Mouse (Mus musculus) liver, postnatal 0 days (tissue): ENCODE measurements at regions not wholly inside any gene's neighbourhood (a gene's known extent, or its start where the extent isn't known, plus 50 kb on each side); places are given as distances from the start of the nearest gene placed in this dataset.

Experiments used
- CTCF ChIP-seq: sonication (generic); IDR thresholded peaks from 2 replicates; pipeline ENCODE4 v1.5.1; 2016; ENCODE audit warnings: antibody characterized with exemption, low read depth
- EP300 ChIP-seq: IDR thresholded peaks from 2 replicates; pipeline ENCODE4 v1.6.1; 2016; ENCODE audit warnings: antibody characterized with exemption, low read depth, mild to moderate bottlenecking

DNA sequence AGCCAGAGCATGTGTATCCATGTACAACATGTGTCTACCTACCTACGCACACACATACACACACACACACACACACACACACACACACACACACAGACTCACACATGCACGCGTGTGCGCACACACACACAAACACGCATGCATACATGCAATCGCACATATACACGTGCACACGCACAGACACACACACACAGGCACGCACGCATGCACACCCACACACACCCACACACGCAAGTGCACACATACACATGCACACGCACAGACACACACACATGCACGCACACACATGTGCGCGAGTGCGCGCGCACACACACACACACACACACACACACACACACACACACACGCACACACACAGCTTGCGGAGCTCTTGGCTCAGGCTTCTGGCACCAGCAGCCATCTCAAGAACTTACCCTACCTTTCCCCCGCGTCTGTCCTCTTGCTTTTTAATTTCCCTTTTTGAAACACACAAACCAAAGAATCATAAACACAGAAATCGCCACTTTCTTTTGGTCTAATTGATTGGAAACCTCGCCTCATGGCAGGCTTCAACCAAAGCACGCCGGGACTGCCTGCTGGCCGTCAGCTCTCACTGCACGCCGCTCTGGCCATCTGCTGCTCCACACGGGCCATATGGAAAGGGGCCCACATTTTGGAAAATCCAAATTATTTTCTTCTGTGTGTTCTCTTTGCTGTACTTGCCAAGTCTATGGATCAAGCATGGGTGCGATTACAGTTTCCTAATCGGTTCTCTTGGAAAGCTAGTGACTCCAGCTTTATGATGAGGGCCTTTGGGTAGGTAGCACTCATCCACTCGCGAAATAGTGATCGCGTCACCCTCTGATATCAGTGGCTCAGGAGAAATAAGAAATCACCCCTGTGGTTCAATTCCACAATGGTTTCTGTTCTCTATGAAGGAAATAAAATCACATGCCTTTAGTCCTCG, 127.9 kb upstream of the Gm9833 start:
- TF ChIP-seq CTCF: no peak
- TF ChIP-seq EP300: no peak
